ENCODE assay signal across 11 mouse cellular contexts in genomic region chr11:51875086-51875485, GRCm38 (mm10). TPM values are rescaled to one million over a fixed set of nuclear protein-coding genes. Genes with fewer than 3 reads are reported as not detected.
DNase-seq lines count a peak whose midpoint lies in the region; ATAC-seq and TF ChIP-seq lines count a peak whose summit lies in the region.
"Had no signal": no experiment of that assay in that cellular context is flagged by ENCODE, and none has a peak within 500 bp of the region (broad histone marks: within the 10 kb centered on the region; RNA-seq: fewer than 3 reads in every experiment).

No protein-coding gene starts in this region.

- no peak overlapping the region for H3K27ac ChIP-seq in liver, embryonic 11.5 days (ENCODE audit: low read depth, low read length)
- H3K27ac ChIP-seq in small intestine, adult 2 months (ENCODE audit: insufficient read depth, low read depth, low read length): peak overlapping the region; percentile 67; the same call in 1 of the 2 replicates
- H3K27ac ChIP-seq: heart, embryonic 13.5 days; stomach, embryonic 15.5 days had no signal

- DNase-seq in adrenal gland, postnatal 14 days: peak; percentile 35
- no peak for DNase-seq in adrenal gland, postnatal 4 days (ENCODE audit: low spot score in 2 of 2)
- DNase-seq in liver: peak; percentile 16
- DNase-seq in liver, embryonic 11.5 days (ENCODE audit: low spot score): no peak
- DNase-seq in induced T-regulatory cell, adult 2 months (ENCODE audit: low read depth): peak; percentile 43
- no peak for DNase-seq in left cerebral cortex, postnatal 4 days
- DNase-seq in cerebellum, adult 18-20 months: no peak
- DNase-seq: cerebellum, adult 9-11 months had no signal

- no peak for TF ChIP-seq CTCF in small intestine, adult 2 months (IDR thresholded peaks at IDR 0.05; ENCODE audit: extremely low read depth, insufficient read length, insufficient replicate concordance, low read depth, low read length)

- H3K9me3 ChIP-seq in liver, embryonic 11.5 days (ENCODE audit: control insufficient read depth, low read length): 0 out of 2 replicates have a peak, but pooled peaks cover 1% of the 10 kb centered on the region
- H3K9me3 ChIP-seq: stomach, embryonic 15.5 days had no signal

- H3K4me2 ChIP-seq in liver, embryonic 11.5 days: no peak overlapping the region
- H3K4me2 ChIP-seq: heart, embryonic 13.5 days; stomach, embryonic 15.5 days had no signal

- 74% methylated on average over 1 of the region's 1 CpGs for WGBS in liver, embryonic 11.5 days
- WGBS in small intestine, adult 2 months: 41% methylated on average over 1 of the region's 1 CpGs

- intact Hi-C loops in left cerebral cortex, postnatal 4 days (cut with DNase I): no loop called here

- no peaks in the 10 kb centered on the region for H3K36me3 ChIP-seq in liver, embryonic 11.5 days (ENCODE audit: control insufficient read depth, insufficient read depth, low read length)
- no peaks in the 10 kb centered on the region for H3K36me3 ChIP-seq in small intestine, adult 2 months (ENCODE audit: control insufficient read depth, insufficient read depth, low read length)
- H3K36me3 ChIP-seq: heart, embryonic 13.5 days; stomach, embryonic 15.5 days had no signal

- no peak for ATAC-seq in liver, embryonic 11.5 days (replicated peaks; ENCODE audit: low FRiP score)

- peaks cover 4% of the 10 kb centered on the region; the same call in 1 of the 2 replicates for H3K4me1 ChIP-seq in liver, embryonic 11.5 days (replicated peaks; ENCODE audit: control insufficient read depth, insufficient read depth, low read length)
- peaks cover 26% of the 10 kb centered on the region; the same call in 1 of the 2 replicates for H3K4me1 ChIP-seq in small intestine, adult 2 months (ENCODE audit: control insufficient read depth, insufficient read depth, insufficient read length, low read length)
- H3K4me1 ChIP-seq: stomach, embryonic 15.5 days had no signal

- no peak overlapping the region for H3K4me3 ChIP-seq in liver, embryonic 11.5 days (ENCODE audit: low read depth, low read length)
- H3K4me3 ChIP-seq in small intestine, adult 2 months (ENCODE audit: low read depth, low read length): no peak overlapping the region
- H3K4me3 ChIP-seq: heart, embryonic 13.5 days; stomach, embryonic 15.5 days had no signal

- TF ChIP-seq POLR2A in small intestine, adult 2 months (IDR thresholded peaks at IDR 0.05; ENCODE audit: low read depth, low read length): no peak

- H3K9ac ChIP-seq in liver, embryonic 11.5 days (ENCODE audit: low read depth, low read length): no peak overlapping the region
- H3K9ac ChIP-seq: heart, embryonic 13.5 days; stomach, embryonic 15.5 days had no signal

- no peaks in the 10 kb centered on the region for H3K27me3 ChIP-seq in liver, embryonic 11.5 days (replicated peaks; ENCODE audit: control insufficient read depth, insufficient read depth, low read length)
- no peaks in the 10 kb centered on the region for H3K27me3 ChIP-seq in small intestine, adult 2 months (ENCODE audit: control insufficient read depth, insufficient read depth, low read length)
- H3K27me3 ChIP-seq: stomach, embryonic 15.5 days had no signal

RNA-seq across cellular contexts. Expression of gene Jade2, which starts 17.6 kb away (rescaled TPM):
- 11.9 and 15.1 TPM in 2 replicates for total RNA-seq in adrenal gland, postnatal 14 days (2021)
- 10 to 100 TPM; 16.0 to 16.2 TPM for total RNA-seq in adrenal gland, postnatal 4 days (2021)
- 0.59 and 1.2 TPM in 2 replicates for polyA plus RNA-seq in liver, embryonic 11.5 days (2014; fragmentation: Nextera tagmentation; extraction: Ambion mirVana)
- polyA plus RNA-seq in small intestine, adult 2 months (2012; rRNA removed): 3.2 and 6.3 TPM in 2 replicates
- total RNA-seq in left cerebral cortex, postnatal 4 days (2021): 1 to 10 TPM; 2.5 to 3.0 TPM

Comparison
In these comparisons a context has a peak if more than half of its experiments do, and no peak if none do; other contexts are left out.
1. DNase-seq: peak in adrenal gland, postnatal 14 days (single experiment), liver (single experiment) and induced T-regulatory cell, adult 2 months (single experiment); none in adrenal gland, postnatal 4 days (0 of 2), liver, embryonic 11.5 days (single experiment), left cerebral cortex, postnatal 4 days (single experiment) and cerebellum, adult 18-20 months (0 of 2).